Mouse (Mus musculus) kidney, adult 8-10 months (tissue): Measurements from ENCODE around the gene Sptbn1.
"Not testable (repeated sequence)": the region's sequence is repeated elsewhere in the genome, so short reads cannot be mapped to it uniquely, and the experiment has no call there.

Experiments
- DNase-seq, 2 experiments: peaks; one replicate each; pipeline ENCODE4 v3.0.0; 2022

Sptbn1 gene

DNA sequence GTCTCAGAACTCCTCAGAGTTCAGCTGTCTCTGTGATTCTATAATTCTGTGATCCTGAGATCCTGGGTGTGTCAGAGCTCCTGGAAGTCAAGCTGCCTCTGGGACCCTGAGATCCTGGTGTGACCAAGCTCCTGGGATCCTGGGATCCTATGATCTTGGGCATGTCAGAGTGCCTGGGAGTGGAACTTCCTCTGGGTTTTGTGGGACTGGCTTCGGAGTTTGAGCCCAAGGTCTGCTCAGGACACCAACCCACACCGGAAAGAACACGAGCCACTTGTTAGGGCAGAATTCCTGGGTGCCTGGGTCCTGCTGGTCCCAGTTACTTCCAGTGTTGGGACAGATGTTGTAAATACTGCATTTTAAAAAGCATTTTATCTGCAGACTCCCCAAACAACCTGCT lies 12.8 kb downstream of the Sptbn1 start:
- DNase-seq: not testable (repeated sequence)

DNA sequence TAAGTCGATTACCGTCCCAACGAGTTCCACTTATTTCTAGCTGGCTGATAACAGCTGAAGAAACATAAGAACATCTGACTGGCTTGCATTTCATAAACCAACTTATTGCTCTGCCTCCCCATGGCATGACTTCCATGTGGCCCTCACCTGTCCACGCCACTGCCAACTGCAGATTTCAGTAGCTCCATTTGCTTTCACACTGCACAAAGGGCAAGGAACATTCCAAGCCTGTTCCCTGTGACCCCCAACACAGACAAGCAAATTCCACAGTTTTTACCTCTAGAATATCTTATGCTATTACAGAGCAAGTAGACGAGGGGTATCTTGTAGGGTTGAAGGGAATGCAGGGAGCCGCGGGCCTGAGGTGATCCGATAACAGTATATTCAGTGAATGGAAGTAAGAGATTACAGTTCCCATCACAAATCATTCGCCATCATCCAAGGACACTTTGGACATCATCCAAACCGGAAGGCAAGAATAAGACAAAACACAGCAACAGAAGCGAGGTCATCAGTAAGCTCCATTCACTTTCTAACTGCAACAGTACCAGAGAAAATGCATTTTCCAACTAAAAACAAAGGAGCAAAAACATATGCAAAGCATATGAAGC lies 16.6 kb downstream of the Sptbn1 start:
- DNase-seq: no peak

DNA sequence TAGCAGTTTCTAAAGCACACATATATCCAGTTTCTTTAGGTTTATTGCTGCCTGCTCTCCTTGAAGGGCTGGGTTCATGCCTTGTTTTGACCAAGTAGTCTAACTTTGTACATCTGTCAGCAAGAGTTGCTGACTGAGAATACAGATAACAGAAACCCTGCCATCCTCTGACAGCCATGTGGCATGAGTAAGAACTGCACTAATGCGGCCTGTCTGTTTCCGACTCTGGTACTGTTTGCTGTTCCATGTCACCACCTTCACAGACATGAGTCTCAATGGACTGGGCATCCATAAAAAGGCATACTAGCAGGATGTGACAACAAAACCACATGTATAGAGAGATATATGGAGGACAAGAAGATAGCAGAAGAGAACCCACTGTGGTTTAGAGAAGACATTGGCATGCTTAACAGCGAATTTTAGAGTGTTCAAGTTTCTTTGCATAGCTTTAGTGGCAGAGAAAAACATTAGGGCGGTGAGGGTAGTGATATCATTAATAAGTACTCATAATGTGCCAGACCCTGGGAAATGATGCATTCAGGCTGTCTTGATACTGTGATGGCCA lies 18.4 kb downstream of the Sptbn1 start:
- no peak for DNase-seq

DNA sequence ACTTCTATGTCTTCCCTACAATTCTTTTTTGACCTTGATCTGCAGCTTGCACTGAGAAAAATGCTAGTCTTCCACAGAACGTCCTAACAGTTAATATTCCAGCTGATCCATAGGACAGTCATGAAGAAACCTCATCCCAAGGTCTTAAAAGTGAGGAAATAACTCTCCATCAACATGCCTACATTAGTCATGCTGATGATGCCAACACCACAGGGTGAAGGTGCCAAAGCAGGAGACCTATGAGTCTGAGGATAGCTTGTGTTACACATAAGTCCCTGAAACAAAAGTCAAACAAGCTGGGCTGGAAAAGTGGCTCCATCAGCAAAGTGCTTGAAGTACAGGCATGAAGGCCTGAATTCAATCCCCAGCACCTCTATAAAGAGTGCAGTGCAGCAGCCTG lies 20.9 kb downstream of the Sptbn1 start:
- DNase-seq: no peak

DNA sequence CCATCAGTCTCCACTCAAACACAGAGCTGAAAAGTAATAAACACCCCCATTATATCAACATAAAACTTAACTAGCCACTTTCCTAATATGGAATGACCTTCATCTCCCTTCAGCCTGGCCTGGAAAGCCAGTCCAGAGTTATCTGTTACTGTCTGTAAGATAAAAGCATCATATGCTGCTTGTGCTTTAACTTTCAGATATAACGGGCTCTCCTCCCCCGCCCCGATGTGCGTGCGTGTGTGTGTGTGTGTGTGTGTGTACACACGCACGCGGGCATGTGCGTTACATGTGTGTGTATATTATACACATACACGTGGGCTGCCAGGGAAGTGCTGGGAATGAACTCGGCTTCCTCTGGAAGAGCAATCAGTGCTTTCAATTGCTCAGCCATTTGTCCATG lies 21.8 kb downstream of the Sptbn1 start:
- DNase-seq: no peak

DNA sequence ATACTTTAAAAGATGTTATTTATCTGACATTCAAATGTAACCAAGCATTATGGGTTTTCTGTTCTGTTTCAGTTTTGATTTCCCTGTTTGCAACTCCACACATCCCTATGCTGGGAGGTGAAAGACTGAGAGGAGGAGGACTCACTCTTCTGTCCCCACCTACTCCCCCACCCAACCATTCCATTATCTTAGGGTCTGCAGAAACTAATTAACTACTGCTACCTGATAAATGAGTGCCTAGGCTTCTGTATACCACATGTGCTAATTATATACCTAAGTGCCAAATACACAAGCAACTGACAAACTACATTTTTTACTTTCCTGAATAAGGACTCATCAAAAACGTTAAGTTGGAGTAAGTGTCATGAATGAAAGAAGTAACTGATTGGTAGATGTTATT lies 23.8 kb downstream of the Sptbn1 start:
- DNase-seq: no peak

DNA sequence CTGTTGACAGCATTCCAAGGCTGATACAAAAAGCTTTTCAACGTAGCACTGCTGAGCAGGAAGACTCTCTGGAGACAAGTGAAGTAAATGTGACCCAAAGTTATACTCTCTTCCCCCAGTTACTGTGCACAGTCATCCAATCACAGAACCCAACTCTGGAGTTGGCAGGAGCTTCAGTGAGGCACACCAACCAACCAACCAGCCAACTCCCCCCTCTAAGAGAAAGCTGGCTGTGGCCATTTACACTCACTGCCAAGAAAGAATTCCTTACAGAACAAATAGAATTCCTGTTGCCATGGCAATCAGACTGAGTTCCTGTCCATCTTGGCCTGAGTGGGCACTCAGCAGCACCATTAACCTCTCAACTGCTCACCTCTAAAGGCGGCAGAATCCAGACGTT lies 24.4 kb downstream of the Sptbn1 start:
- DNase-seq: peak in 1 of 2 experiments; percentile 58

DNA sequence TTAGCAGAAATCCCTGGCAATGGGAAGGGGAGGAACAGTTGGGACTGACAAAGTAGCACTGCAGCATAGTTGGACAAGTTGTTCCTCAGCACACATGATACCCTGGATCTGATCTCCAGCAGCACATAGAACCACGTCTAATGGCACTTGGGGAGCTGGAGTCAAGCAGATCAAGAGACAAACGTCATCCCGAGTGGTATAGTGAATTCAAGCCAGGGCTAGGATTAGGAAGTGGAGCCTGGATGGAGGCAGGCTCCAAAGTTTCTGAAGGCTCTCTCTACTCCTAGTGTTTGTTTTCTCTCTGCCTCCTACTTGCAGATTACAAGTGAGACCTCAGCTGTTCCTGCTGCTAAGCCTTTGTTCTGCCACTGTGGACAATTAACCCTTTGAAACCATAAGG lies 27.1 kb downstream of the Sptbn1 start:
- no peak for DNase-seq

DNA sequence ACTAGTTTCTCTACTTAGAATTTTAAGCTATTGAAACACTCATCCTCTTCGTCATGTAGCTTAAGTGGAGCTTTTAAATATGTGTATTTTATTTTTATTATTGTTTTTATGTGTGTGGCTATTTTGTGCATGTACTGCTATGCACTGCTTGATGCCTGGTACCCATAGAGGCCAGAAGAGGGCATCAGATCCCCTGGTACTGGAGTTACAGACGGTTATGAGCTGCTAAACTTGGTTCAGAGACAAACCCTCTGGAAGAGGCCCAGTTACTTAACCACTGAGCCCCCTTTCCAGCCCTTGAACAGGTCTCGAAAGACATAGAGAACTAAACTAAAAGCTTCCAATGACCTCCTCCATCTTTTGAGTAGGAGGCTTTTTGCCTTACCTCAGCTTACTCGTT lies 30.0 kb downstream of the Sptbn1 start:
- DNase-seq: peak; percentile 50 to 63

DNA sequence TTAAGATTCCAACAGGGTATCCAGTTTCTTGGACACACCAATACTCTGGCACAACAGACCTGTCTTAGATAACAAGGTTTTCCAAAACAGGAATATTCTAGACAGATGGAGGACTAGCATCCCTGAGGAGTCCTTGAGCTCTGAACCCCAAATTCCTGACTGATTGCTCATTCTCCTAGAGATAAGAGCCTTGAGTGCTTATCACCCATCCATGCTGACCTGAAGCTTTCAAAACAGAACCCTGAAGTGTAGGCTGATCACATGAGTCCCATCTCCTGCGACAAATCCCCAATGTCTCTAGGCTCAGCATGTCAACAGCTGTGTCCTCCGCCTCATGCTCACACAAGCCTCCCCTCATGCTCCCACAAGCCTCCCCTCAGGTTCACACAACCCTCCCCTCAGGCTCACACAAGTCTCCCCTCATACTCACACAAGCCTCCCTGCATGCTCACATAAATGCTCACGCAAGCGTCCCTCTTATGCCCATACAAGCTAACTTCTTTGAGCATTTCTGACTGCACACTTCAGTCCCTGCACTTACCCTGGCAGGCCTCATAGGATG lies 31.2 kb downstream of the Sptbn1 start:
- DNase-seq: no peak

DNA sequence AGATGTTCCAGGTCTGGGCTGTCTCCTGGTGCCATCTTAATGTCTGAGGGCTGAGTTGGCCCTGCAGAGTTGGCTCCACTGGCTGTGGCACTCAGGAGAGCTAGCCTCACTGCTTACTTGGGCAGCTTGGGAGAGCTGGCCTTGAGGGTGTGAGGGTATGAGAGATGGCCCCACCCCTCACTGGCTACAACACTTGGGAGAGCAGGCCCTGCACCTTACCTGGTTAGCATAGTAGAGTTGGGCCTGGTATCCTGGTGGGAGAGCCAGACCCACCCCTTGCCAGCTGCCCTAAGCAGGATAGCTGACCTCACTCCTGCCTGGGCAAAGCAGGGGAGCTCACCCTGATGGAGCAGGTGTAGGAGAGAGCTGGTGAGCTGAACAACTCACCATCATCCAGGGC lies 32.3 kb downstream of the Sptbn1 start:
- no peak for DNase-seq

DNA sequence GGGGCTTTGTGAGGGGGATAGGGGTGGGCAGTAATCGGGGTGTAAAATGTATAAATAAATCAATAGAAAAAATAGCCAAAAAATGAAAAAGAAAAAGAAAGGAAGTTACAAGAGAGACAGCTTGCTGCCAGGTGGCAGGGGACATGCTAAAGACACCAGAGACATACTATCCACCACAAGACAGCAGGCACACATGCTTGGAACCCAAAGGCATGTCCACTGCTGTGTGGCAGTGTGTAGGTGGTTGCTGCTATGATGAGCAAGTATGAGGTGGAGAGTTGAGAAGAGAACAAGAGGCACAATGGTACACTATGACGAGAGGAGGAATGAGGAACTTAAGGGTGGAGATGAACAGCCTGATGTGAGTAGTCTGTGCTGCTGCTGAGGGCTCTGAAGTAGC lies 32.8 kb downstream of the Sptbn1 start:
- DNase-seq: no peak

DNA sequence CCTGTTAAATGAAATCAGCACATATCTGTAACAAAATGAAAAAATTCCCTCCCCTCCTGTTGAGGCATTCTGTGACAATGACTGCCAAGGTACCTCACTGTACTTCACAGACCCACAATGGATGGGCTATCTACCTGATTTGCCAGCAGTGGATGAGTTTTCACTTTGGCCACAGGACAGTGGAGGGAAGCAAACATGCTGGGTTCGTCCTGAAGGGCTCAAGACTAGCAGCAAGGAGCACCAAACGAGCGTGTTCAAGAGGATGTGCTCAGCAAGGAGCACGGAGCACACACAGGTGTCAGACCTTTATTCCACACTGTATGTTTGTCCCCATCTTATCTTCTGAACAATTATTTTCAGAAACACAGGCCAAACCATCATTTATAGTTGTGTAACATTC lies 34.0 kb downstream of the Sptbn1 start:
- DNase-seq: no peak

DNA sequence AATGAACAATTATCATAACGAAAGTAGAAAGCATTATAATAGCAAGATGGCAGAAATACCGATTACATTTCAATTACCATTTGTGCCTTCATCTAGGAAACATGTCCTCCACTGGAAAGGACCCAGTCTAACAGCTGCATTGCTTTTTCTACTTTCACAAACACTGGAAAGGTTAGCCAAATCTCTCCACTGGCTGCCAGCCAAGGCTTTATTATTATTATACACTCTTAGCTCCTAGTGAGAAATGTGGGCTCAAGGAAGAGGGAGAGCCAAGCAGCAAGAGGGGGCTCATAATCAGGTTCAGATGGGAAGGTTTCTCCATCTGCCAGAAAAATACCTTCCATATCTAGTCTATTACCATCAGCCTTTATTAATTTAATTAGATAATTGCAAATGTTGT lies 35.9 kb downstream of the Sptbn1 start:
- peak; percentile 70 to 72 for DNase-seq

DNA sequence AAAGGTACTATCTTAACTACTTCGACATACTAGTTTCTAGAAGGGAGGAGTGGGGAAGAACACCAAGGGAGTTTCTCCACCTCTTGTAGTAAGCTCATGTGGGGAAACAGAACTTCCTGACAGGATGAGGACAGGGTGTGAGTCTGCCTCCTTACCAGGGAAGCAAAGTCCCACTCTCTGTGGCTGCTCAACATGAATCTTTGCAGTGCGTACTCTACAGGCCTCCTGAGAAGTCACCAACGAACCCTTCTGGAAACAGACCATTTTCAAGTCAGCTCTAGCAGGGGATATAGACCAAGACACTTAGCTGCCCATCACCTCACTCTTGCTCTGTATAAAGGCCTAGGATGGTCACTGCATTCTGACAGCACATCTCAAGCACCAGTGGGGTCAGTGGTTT lies 36.6 kb downstream of the Sptbn1 start:
- DNase-seq: no peak

DNA sequence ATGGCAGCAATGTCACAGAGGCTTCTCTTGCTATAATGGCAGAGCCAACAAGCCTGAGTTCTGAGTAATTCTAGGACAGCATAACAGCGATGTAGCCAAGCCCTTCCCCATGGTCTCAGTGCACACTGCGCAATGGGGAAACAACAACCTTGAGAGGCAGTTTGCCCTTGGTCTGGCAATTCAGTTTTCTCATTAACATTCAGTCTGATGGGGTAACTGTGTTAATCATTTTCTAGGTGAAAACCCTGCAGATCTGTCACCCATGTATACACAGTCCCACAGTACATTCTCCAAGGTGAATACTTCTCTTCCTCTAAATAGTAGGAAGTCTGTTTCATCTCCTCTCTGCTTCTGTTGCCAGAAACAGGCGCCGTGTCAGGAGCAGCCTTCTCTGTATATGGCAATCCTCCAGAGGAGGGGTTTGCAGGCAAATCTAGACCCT lies 37.6 kb downstream of the Sptbn1 start:
- DNase-seq: peak; percentile 71 to 90

DNA sequence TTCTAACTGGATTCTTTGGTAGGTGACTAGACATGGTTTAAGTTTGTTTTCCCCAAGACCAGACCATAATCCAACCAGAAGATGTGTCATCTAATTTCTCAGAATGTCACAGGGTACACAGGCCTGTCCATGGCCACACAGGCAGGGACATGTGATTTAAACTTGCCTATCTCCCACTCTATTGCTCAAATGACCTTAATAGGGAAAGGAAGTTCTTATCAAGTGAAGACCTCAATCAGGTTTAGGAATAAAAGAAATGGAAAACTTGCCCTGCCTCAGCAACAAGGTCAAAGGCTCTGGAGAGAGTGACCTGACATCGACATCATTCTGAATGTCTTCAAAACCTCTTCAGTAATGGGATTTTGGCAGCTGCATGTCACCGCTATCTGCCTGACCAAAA lies 41.2 kb downstream of the Sptbn1 start:
- DNase-seq: no peak

DNA sequence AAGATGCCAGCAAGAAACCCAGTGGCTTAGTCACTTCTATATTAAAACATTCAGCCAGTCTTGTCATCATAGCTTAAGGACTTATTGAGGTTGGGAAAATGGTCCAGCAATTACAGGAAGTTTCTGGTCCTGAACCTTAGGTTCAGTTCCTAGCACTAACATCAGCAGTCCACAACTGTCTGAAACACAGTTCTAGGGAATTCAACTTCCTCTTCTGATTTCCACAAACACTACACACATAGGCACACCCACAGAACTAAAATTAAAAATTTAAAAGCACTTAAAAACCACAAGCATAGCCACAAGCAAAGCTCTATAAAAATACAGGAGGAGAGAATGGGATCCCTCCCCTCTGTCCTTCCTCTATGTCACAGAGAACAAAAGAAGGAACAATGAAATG lies 43.4 kb downstream of the Sptbn1 start:
- no peak for DNase-seq

DNA sequence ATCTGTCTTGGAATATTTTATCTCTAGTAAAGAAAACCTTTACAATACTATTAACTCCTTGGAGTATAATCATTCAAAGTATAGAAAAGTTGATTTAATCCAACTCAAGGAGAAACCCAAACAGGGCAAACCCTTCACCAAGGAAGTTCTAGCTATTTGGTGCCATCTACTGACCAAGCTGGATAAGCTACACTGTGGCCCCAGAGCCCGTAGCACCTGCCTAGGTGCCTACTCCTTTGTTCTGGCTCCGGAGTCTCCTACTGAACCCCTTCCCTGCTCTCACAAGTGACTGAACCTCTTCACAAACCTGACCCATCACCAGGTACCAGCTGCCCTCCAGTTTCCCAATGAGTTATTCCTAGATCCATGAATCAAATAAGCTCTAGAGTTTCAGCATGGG lies 45.3 kb downstream of the Sptbn1 start:
- DNase-seq: no peak

DNA sequence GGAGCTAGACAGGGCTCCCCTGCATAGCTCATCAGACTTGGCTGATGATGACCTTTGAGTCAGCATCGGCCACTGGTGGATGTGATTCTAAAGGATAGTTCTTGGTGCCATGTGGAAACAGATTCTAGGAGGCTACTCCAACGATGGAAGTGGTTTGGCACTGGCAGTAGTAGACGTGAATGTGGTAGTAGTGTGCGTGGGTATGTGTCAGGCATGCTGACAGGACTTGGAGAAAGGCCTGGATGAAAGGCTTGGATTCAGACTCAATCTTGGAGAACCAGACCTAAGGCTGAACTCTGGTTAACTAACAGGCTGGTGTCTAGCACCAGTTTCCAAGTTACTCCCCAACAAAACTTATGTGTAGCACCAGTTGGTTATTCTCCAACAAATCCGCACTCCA lies 46.9 kb downstream of the Sptbn1 start:
- no peak for DNase-seq

DNA sequence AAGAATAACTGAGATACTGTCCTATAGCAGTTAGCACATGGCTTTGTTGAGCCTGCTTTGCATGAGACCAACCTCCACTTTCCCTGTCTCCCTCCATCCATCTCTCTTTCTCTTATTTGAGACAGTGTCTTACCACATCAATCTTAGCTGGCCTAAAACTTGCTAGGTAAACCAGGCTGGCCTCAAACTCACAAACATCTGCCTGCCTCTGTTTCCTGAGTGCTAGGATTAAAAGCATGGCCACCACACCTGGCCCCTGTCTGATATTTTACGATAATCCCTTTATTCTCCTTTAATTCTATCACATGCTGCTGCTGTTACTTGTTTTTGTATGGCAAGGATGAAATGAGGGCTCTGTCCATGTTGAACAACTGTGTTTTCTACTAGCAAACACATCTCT lies 49.6 kb downstream of the Sptbn1 start:
- DNase-seq: no peak

DNA sequence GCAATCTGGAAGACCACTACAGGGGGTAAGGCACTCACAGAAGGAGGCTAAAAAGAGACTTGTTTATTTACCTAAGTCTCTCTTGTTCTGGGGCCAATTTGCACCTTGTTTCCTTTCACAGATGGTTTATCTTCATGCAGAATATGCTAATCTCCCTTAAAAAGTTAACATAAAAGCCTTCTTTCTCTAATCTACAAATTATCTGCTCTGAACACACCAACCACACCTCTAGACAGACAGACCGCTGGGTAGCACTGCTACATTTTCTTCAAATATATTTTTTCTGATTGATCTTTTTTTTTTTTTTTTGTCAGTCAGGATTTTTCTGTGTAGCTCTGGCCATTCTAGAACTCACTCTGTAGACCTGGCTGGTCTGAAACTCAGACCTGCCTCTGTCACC lies 50.5 kb downstream of the Sptbn1 start:
- DNase-seq: no peak

DNA sequence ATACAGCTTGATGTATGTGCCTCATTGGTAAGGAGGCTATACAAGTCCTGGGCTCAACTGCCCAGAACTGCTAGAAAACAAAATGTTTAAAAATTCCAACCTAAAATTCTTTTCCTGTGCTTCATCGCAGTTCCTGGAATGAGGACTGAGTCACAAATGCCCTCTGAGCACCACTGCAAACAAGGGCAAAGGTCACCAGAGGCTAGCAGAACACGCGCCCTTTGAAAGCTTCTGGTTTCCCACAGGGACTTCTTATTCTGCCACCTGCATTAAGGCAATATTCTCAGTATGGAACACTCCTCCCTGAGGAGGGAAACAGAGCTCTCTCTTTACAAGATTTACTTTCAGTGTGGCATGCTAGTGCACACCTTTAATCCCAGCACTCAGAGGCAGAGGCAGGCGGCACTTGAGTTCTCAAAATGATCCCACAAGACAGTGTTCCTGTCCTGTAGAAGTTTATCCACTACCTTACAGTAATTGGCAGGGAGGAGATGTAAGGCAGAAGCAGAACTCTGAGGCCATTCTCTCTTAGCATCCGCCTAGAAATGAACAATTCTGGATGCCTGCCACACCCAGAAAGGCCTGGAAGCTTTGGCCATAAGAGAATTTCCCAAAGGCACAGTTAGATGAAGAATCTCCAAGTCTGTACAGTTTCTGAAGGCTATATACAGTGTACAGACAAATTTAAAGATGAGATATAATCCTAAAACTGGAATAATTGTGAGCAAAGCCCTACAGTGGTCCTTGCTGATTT lies 56.1 kb downstream of the Sptbn1 start:
- peak; percentile 49 to 54 for DNase-seq

DNA sequence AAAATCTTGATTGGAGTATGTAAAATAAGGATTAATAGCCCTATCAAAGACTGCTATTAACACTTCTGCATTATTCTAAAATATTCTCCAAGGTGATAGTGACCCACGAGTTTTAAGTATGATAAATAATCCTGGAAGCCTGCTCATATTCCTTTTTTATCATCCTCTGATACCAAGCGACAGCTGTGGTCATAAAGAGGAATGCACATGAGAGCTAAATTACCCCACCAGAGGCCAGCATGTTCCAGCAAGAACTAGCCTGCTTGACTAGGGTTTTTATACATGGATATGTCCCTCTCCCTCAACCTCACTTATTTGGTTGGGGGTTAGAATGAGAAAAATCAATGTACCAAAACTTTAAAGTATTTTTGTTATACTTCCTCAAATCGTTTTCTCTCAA lies 56.8 kb downstream of the Sptbn1 start:
- no peak for DNase-seq
